Mouse (Mus musculus) brain, adult 2 months (tissue): ENCODE data around the gene F3.

Experiments used
- DNase-seq: peaks from one replicate; pipeline ENCODE4 v3.0.0; 2011; ENCODE audit warnings: low read depth, low spot score

F3 gene

DNA sequence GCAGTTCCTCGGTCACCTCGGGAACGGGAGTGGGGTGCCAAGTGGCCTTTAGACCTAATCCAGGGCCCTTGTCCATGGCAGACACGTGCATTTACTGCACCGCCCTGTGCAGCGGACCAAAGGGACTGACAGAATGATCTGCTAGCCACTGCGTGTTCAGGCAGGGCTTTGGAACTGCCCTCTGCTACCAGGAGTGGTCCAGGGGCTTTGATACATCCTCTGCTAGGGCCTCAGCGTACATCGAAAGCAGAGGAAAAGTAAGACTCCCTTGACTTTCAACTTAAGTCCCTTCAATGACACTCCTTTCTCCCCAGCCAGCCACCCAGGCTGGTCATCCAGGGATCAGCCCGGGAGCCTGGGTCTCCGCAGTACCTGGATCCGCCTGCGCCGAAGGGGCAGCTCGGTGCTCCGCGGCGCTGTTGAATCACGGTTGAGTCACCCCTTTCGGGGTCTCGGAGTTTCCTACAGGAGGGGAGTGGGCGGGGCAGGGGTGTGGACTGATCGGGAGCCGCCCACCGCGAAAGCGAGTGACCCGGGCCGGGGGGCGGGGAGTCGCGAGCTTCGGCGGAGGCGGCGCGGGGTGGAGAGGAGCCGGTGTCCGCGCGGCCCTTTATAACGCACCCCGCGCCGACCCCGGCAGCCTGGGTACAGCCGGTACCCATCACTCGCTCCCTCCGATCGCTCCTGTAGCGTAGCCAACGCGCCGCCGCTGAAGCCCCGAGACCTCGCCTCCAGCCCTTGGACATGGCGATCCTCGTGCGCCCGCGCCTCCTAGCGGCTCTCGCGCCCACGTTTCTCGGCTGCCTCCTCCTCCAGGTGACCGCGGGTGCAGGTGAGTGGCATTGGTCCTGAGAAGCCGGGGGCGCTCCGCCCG is at the start of gene F3:
TSS of gene F3 (plus strand) at position 567 of the 874 bp plus-strand sequence.
- peak; percentile 78 for DNase-seq

GRCm38 (mm10) chr3:121678935-121679334 is 44.4 kb upstream of the F3 start:
- no peak for DNase-seq

- DNase-seq, result no peak
These were observed 43.9 kb upstream of the F3 start for GRCm38 (mm10) chr3:121679443-121679842.

- DNase-seq, result no peak
These were observed 43.1 kb upstream of the F3 start for GRCm38 (mm10) chr3:121680187-121680586.

DNA sequence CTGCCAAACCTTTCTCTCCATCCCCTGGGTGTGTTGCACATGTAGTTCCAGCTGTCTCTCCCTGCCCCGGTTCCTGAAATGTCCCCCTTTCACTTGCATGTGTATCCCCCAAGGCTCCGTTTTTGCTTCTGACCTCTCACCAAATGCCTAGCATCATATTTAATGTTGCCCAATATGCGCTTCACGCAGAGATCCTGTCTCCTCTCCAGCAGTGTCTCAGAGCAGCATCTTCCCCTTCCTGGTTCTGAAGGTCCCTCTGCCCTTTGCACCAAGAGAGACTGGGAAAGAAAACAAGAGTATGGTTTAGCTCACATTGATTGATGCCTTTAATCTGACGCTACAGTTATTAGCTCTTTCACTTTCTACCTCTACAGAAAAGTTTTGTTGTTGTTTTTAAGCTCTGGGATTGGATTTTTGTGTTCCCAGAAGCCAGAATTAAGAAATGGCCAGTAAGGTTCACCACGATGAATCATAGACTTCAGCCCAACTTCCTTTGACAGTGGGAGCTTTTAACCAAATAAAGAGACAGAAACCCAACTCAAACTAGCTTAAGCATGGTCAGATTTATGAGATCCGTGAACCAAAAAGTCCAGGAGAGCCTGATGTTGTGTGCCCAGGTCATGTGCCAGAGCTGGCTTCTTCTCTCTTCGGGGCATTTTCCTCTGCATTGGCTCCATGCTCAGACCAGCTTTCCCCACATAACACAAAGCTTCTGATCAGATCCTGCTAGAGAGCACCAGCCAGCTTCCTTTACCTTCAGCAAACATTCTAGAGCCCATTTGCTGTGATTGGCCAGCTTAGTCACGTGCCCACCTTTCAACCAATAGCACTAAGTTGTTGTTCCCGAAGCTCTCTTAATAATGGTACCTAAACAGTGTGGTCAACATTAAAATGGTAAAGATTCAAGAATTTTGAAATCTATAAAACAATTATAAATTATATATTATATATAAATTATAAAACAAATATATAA is 40.6 kb upstream of the F3 start:
- no peak for DNase-seq

DNA sequence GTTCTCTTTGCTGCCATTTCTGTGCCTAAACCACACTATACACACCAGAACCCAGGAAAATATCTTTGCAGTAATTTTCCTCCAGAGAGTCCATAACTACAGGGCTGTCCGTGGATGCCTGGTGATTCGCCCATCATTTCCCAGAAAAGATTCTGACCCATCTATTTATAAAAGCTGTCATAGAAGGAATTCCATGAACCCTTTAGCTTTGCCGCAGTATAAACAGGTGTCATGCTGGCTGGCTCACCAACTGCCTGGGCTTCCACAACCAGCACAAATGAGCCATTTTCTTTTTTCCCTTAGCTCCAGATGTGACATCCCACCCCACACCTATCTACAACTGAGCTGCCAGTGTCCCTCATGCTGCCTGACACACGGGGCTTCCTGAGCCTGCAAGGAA is 38.8 kb upstream of the F3 start:
- DNase-seq, result no peak

GRCm38 (mm10) chr3:121684963-121685362 is 38.4 kb upstream of the F3 start:
- DNase-seq, result no peak

DNA sequence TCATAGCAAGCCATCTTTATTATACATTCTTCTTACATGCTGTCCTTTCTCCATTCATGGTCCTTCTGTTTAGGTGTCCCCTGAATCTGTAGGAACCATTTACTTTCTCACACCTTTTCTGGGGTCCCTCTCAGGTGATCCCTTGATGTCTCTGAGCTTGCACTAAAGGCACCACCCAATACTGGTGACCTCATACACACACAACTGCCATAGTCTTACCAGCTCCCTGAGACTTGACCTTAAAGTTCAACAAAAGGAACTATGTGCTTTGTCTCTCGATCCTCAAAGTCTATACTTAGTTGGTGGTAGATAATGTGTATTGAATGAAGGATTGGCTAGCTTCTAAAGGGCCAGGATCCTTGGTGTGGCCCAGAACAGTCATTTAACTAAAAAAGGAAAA is 37.4 kb upstream of the F3 start:
- DNase-seq, result no peak

- peak; percentile 83 for DNase-seq
These were observed 36.9 kb upstream of the F3 start for GRCm38 (mm10) chr3:121686408-121686911.

- DNase-seq, result no peak
These were observed 35.6 kb upstream of the F3 start for GRCm38 (mm10) chr3:121687741-121688140.

DNA sequence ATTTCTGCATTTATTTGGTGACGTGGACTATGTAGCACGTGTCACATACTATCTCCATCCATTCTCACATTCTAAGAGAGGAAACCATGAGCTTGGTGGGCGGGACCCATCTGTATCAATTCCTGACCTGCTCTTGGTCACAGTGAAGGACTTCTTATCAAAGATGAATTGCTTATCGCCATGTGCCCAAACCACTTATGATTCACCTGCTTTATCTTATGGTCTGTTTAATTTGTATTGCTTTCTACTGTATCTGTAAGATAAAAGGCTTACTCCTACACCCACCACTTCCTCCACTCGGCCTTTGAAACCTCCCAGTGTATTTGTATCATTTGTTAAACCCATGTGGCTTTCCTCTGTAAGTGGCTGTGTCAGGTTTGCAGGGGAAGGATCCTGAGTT is 34.3 kb upstream of the F3 start:
- DNase-seq, result no peak

GRCm38 (mm10) chr3:121689697-121690096 is 33.6 kb upstream of the F3 start:
- no peak for DNase-seq

GRCm38 (mm10) chr3:121693001-121693730 is 30.2 kb upstream of the F3 start:
- DNase-seq, result peak; percentile 35

DNA sequence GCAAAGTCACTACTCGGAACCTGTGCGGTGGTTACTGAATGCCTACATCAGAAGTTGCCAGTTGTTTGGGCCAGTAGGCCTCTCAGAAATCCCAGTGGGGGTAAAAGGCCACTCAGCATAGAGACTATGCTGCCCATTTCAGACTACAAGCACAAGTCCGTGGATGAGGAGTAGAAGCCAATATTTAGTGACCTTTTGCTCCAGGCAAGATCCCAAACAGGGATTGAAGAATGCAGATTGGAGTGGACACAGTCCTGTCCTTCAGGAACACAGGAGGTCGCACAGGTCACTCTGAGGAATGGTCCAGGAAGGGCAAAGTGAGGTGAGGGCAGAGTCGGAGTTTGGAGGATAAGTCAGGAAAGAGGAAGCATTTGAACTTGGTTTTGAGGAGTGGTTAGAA is 29.6 kb upstream of the F3 start:
- no peak for DNase-seq

GRCm38 (mm10) chr3:121697169-121697568 is 26.2 kb upstream of the F3 start:
- DNase-seq, result no peak

- DNase-seq, result no peak
These were observed 23.9 kb upstream of the F3 start for GRCm38 (mm10) chr3:121699401-121699800.

- no peak for DNase-seq
These were observed 23.5 kb upstream of the F3 start for GRCm38 (mm10) chr3:121699849-121700248.

DNA sequence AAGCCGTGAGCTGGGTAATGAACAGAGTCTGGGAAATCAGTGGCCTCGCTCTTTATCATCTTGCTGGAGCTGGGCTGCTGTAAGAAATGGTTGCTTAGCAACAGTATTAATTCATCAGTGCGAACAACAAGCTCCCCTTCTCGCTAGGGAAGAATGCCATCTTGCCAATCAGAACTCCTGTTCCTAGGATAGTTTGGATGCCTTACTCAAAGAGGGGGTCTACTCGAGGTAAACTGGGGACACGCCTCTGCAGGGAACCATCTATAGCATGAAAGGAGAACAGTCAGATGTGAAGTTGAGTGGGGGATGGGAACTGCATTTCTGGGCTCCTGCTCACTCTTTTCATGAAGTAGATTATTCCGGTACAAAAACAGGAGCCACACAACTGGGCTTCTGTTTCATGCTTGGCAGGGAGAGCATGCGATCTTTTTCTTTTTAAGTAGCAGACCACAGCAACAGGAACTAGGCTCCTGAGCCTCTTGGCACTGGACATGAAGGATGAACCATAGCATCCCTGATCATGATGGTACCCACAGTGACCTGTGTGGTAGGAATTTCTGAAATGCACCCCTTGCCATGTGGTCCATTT is 22.9 kb upstream of the F3 start:
- DNase-seq, result peak; percentile 84

DNA sequence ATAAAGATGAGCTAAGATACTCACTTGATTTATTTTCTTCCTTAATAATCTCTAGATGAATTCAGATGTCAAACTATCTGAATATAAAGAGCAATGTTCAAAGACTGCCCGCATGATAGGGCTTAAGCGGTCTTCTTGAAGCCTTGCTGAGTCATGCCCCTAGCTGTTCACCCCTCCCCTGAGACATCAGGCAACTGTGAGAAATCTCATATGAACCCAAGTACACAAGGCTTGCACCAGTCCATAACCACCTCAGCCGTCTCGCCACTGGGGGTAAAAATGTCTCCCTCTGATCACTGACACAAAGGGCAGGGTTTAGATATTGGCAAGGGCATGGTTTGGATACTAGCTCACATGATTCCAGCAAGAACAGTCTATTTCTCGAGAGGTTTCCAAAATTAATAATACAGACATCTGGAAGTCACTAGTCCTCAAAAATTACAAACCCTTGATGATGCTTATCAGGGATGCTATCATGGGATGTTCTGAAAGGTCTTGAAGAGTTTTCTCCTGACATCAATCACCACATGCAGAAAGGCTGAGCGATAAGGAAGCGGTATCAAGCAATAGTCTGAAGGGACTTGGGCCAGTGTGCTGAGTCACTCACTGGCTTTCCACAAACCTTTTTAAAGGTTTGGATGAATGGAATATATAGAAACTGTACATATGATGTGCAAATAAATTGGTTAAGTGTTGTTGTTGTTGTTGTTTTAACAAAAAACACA is 20.0 kb upstream of the F3 start:
- no peak for DNase-seq

- peak; percentile 43 for DNase-seq
These were observed 19.5 kb upstream of the F3 start for GRCm38 (mm10) chr3:121703880-121704243.

GRCm38 (mm10) chr3:121706087-121706486 is 17.2 kb upstream of the F3 start:
- no peak for DNase-seq
